Mouse (Mus musculus): ENCODE results near the gene Arhgap25.

The Arhgap25 gene

GRCm38 (mm10) chr6:87445222-87445621 lies 87.8 kb downstream of the Arhgap25 start:
- no peak for DNase-seq (ENCODE audit: low spot score)

GRCm38 (mm10) chr6:87443253-87443652 lies 89.8 kb downstream of the Arhgap25 start:
- no peak for DNase-seq (ENCODE audit: low spot score)

GRCm38 (mm10) chr6:87436745-87437144 lies 96.3 kb downstream of the Arhgap25 start:
- no peak for DNase-seq (ENCODE audit: low spot score)

- no peak for DNase-seq (ENCODE audit: low spot score)
Measured at GRCm38 (mm10) chr6:87435791-87436190, 97.3 kb downstream of the Arhgap25 start.

GRCm38 (mm10) chr6:87428487-87429044 lies 104.5 kb downstream of the Arhgap25 start, which contains the start of gene Bmp10:
Gene Bmp10 (plus strand): TSS chr6:87428994.
- DNase-seq (ENCODE audit: low spot score): no peak

GRCm38 (mm10) chr6:87427616-87428015 lies 105.4 kb downstream of the Arhgap25 start:
- DNase-seq (ENCODE audit: low spot score): no peak

GRCm38 (mm10) chr6:87426954-87427353 lies 106.1 kb downstream of the Arhgap25 start:
- DNase-seq (ENCODE audit: low spot score): no peak

- DNase-seq (ENCODE audit: low spot score): no peak
Measured at GRCm38 (mm10) chr6:87424037-87424816, 108.8 kb downstream of the Arhgap25 start.

- DNase-seq (ENCODE audit: low spot score): no peak
Measured at GRCm38 (mm10) chr6:87422304-87422703, 110.8 kb downstream of the Arhgap25 start.

- no peak for DNase-seq (ENCODE audit: low spot score)
Measured at GRCm38 (mm10) chr6:87412011-87412410, 121.0 kb downstream of the Arhgap25 start.
